Mouse (Mus musculus): ENCODE measurements around the gene Eif2s1. TPM values are rescaled to one million over a fixed set of nuclear protein-coding genes. Genes with fewer than 3 reads are reported as not detected.
A peak's percentile ranks its signal among the peaks of the same experiment; 100 is the strongest.
"Not testable (repeated sequence)": the region's sequence is repeated elsewhere in the genome, so short reads cannot be mapped to it uniquely, and the experiment has no call there.

Gene Eif2s1
- total RNA-seq, 2 experiments from 2014 or later, result 67.4 to 75.1 TPM

DNA sequence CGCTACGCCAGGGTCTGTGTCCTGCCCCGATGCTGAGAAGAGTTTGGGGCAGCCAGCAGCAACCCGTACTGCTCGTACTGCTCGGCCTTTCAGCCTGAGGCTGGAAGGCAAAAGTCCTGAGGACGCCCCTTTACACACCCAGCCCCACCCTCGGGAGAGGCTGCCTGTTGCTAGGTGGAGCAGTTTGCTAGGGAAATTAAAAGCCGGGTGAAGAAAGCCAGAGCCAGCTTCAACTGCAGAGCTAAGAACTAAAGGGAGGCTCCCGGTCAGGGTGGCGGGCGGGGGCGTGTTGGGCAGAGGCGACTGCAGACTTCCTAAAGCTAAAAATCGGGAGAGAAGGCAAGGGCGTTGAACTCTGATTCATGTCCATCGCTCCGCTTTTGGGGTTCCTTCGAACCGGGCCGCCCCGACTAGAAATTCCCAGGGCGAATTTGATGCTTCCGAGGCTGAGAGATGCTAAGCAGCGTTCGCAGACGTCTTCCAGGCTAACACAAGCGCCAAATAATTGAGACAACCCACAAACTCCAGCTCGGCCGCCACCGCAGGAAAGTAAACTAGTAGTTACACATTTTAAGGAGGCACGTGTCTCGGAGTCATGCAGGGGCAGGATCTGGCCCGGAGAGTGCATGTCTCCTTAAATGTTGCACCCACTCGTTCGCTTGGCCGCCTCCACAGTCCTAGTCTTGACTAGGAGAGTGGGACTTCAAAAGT is 50.2 kb downstream of the Eif2s1 start:
- intact Hi-C loops (cut with DNase I), result no loop called here

DNA sequence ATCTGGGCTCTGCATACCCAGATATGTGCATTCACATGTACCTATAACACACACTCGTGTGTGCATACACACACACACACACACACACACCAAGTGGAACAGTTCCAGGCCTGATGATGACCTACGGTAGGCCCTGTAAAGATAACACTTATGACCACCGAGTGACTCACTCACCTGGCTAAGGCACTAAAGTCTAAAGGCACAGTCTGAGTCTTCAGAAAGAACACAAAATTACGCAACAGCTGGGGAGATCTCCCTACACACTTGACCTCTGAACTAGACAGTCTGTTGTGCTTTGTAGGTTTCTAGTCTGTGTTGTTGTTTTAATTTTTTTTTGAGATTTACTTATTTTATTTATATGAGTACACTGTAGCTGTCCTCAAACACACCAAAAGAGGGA is 52.8 kb downstream of the Eif2s1 start:
- no peak for DNase-seq
- intact Hi-C loops (cut with DNase I), result no loop called here

More for the DNA sequence above, 50.2 kb downstream of the Eif2s1 start:
- no peak for DNase-seq

DNA sequence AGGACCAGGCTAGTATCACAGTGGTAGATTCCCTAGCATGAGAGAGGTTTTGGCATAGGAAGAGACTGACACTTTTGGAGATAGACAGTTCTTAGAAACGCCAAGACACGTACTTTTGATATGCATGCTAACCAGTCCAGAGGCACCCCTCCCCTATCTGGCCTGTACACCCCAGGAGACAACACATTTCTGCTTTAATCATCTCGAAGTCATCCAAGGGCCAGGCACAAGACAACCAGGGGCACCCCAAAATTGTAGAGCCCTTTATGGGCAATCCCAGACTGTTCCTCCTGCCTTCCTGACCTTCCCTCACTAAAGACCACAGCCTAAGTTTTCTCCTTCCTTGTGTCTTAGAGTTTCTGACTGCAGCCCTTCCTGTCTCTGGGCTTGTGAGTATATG is 53.9 kb downstream of the Eif2s1 start:
- intact Hi-C loops (cut with DNase I), result loop anchor here (5.0 kb wide), 1 partner anchor 172 kb away; the partner anchor contains the start of gene Pigh
- no peak for DNase-seq

DNA sequence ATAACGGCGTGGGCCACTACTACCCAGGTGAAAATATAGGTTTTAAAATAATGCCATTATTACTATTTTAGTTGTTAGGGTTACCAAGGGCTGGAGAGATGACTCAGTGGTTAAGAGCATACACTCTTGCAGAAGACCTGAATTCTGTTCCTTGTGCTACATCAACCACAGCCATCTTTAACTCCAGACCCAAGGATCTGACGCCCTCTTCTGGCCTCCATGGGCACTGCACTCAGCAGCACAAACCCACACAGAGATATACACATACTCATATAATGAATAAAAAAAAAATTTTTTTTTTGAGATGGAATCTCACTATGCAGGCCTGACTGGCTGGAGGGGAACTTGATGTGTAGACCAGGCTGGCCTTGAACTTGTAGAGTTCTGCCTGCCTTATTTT is 54.7 kb downstream of the Eif2s1 start:
- DNase-seq, result no peak
- intact Hi-C loops (cut with DNase I), result loop anchor here (5.0 kb wide), 1 partner anchor 171 kb away; the partner anchor contains the start of gene Pigh

DNA sequence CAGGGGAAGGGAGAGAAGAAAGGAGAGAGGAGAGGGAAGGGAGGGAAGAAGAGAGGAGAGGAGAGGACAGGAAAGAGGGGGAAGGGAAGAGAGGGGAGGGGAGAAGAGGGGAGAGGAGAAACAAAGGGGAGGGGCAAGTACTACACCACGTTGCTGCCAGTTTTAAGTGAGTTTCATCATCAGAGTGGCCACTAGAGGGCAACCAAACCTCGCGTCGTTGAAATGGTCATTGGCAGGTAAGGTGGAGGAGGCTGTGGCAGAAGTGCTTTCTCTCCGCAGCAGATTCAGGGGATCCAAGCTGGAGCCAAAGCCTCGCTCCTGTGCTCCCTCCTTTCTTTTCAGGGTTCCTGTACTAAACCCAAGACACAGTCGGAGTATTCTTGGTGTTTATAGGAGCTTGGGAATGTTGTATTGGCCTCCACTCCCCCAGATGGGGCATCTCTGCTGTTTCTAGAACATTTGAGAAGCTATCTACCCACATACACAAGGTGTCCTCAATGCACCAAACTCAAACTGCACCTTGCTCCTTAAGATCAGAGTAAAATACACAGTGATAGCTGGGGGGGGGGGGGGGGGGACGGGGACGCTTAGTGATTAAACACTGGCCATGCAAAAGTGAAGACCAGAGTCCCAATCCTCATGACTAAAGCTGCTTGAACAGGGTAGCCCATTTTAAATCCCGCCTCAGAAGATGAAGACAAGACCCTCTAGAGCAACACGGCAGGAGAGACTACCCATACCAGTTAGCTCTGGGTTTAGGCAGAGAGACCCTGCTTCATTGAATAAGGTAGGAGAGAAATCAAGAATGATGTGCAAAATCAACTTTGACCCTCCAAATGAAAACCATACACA is 56.8 kb downstream of the Eif2s1 start:
- DNase-seq, result peak; percentile 82
- intact Hi-C loops (cut with DNase I), result loop anchor here (2.0 to 5.0 kb wide), 2 partner anchors 169 to 178 kb away; partner anchors contain the start of gene Pigh

DNA sequence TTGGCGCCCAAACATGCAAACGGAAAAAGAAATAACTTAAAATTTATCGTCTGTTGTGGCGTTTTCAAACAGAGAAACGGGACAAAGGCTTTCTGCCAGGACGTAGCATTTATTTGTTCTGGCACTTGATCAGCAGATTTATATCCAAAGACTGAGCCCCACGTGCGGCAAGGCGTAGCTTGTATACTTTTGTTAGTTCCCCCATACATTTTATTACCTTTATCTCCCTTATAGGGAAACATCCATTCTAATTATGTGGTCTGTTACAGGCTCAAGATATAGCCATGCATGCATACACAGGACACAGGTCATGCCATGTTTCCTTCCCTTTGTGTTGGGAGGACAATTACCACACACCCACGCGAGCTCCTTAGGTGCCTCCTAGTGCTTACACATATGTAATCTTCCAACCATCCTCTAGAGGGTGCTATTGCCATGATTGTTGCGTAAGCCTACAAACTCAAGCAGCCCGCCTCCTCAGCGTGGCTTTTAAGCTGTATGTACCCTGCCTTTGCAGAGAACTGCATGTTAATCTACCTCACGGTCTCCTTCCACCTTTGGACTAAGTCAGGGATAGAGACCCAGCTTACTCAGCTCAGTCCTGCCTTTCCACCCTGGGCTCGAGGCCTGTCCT is 57.6 kb downstream of the Eif2s1 start:
- intact Hi-C loops (cut with DNase I), result loop anchor here (2.0 to 5.0 kb wide), 2 partner anchors 168 to 178 kb away; partner anchors contain the start of gene Pigh
- DNase-seq, result peak; percentile 59

DNA sequence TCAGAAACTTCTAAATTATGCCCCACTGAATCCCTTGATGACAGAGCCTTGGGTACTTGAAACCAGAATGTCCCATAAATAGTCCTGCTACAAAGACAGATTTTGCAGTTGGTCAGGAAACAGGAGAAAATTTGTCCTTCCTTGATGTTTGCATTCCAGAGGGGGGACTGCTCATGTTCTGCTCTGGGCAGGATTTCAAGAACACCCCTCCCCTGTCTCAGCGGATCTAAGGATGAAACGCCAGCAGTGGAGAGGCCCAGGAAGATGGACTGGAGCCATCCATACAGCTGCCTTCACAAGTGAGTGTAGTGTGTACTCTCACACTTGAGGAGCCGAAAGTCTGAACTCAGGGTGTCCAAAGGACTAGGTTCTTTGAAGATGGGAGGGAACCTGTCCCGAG is 59.8 kb downstream of the Eif2s1 start:
- no peak for DNase-seq
- intact Hi-C loops (cut with DNase I), result no loop called here

DNA sequence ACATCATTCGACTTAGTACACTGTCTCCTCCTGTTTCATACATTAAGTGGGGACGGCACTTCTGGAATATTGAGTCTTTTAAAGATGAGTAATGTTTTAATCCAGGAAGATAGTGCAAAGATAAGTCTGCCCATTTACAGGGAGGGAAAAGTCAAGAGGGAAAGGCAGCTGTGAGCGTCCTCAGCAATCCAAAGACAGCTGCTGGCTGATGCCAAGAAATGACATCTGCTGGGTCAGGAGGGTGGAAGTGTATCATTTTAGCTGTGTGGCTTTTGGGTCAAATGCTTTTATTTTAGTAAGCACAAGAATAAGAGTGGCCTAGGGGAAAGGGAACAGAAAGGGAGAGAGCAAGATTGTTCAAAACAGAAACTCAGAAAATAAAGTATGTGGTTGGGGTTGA is 60.4 kb downstream of the Eif2s1 start:
- no peak for DNase-seq
- intact Hi-C loops (cut with DNase I), result no loop called here

DNA sequence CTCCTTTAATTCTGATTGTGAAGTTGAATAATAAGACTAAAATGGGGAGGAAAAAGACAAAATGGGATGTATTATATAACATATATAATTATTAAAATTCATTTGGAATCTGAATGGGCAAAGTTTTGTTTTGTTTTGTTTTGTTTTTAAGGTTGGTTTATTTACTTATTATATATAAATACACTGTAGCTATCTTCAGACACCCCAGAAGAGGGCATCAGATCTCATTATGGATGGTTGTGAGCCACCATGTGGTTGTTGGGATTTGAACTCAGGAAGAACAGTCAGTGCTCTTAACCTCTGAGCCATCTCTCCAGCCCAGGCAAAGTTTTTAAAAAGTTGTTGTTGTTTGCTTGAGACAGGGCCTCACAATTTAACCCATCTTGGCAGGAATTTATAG is 61.4 kb downstream of the Eif2s1 start:
- DNase-seq; intact Hi-C loops (cut with DNase I): not testable (repeated sequence)

DNA sequence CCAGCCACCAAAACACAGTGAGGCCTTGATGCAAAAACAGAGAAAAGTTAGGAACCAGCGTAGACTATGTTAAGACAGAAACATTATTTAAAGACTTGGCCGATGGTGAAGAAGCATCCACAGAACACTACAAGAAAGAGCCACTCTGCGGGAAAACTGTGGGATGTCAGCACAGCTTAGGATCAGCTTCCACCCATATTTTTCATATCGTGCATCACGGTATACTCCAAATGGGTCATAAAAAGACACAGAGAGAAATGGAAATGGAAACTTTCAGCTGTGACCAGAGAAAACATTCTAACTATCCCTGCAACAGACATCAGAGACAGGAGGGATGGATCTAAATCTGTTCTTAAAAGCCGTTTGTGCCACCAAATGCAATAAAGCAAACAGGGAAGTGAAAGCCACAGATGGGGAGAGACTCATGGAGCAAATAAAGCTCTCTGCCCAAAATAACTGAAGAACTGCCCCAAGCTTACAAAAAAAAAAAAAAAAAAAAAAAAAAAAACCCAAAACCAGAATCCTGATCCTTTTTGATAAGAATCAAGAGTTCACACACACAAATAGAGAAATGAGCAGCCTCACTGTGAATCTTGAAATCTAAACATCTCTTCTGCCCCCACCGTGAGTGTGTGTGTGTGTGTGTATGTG is 62.0 kb downstream of the Eif2s1 start:
- intact Hi-C loops (cut with DNase I), result no loop called here
- DNase-seq, result no peak

DNA sequence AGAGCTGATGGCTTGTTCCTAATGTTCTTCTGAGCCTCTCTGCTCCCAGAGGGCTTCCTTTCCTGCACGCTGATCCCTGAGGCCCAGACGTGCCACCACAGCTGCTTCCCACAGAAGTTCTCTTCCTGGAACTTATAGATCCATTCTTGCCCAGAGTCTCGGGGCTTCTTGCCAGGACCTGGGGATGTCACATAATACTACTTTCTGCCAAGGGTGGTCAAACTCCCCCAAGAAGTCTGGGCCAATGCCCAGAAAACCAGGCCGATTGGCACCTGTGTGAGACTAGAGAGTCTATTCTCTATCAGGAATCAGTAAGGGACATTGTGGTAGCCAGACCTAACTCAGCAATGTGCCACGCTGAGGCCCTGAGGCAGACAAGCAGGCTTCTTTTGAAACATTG is 65.7 kb downstream of the Eif2s1 start:
- intact Hi-C loops (cut with DNase I), result no loop called here
- DNase-seq, result peak; percentile 54

DNA sequence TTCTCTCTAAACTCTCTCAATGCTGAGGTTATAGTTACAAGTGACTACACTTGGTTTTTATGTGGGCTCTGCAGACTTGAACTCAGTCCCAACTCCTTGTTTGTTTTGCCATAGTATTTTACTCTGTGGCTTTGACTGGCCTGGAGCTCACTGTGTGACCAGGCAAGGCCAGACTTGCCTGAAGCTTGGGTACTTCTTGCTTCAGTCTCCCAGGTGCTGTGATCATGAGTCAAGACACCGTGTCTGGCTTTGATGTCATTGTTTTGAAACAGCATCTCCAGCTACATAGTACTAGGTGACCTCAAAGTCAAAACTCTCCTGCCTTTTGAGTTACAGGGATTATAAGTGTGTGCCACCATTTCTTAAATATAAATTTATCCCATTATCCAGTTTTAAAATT is 68.3 kb downstream of the Eif2s1 start:
- DNase-seq, result no peak
- intact Hi-C loops (cut with DNase I), result no loop called here

DNA sequence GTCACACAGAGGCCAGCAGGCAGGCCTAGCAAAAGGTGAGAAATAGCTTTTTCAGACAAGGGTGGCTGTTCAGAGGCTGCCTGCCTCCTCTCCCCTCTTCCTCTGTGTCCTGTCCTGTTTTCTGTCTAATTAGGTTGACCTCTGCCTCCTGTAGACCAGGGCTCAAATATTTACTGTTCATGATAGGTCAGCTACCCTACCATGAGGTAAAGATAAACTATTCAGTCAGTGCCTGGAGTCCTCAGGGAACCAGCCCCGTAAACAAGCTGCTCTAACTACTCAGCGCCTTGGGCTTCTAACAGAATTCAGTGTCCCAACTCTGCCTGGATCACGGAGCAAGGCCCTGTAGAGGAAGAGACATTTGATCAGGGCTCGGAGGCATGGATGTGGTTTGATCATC is 74.9 kb downstream of the Eif2s1 start:
- intact Hi-C loops (cut with DNase I), result no loop called here
- DNase-seq, result no peak

Other genes with a start within 250 kb of the Eif2s1 start
- gene Fam71d, start 170.3 kb upstream of the Eif2s1 start, total RNA-seq (2021), result 1 to 10 TPM in 1 of 2 experiments, under 1 TPM in 1; 0.54 to 2.3 TPM
- 10 to 100 TPM in 1 of 2 experiments, 1 to 10 TPM in 1; 9.8 to 11.1 TPM for gene Mpp5, start 112.9 kb upstream of the Eif2s1 start, total RNA-seq (2021)
- gene Atp6v1d, start 181 bp upstream of the Eif2s1 start, total RNA-seq (2021), result 100 to 1,000 TPM; 120 to 128 TPM
- gene Plek2, start 45.1 kb downstream of the Eif2s1 start, total RNA-seq (2021), result under 1 TPM; 0.81 to 0.88 TPM
- gene Tmem229b, start 145.8 kb downstream of the Eif2s1 start, total RNA-seq (2021), result 100 to 1,000 TPM; 116 to 121 TPM
- gene Plekhh1, start 167.3 kb downstream of the Eif2s1 start, total RNA-seq (2021), result 1 to 10 TPM; 3.3 to 3.5 TPM
- 1 to 10 TPM; 8.9 to 9.5 TPM for gene Pigh, start 227.8 kb downstream of the Eif2s1 start, total RNA-seq (2021)